Mouse (Mus musculus) intestine, embryonic 15.5 days (tissue): ENCODE data around the gene Gm45837. TPM values are rescaled to one million over a fixed set of nuclear protein-coding genes. Genes with fewer than 3 reads are reported as not detected.

Source experiments
- ATAC-seq: fragments of 200-750 bp; cut with Nextera tagmentation; 2 replicates; pipeline ENCODE4 v1.8.0; 2017; ENCODE audit warnings: moderate TSS enrichment, moderate library complexity
- H3K27ac ChIP-seq: fragments of 300-500 bp; sonication (generic); 2 replicates; pipeline ENCODE4 v1.5.1; 2015; ENCODE audit warnings: mild to moderate bottlenecking, inconsistent platforms
- H3K27me3 ChIP-seq: fragments of 300-500 bp; sonication (generic); replicated peaks from 2 replicates; pipeline ENCODE4 v1.6.1; 2015; ENCODE audit warnings: inconsistent platforms
- H3K36me3 ChIP-seq: fragments of 300-500 bp; sonication (generic); 2 replicates; pipeline ENCODE4 v1.6.1; 2015; ENCODE audit warnings: inconsistent platforms
- H3K4me1 ChIP-seq: fragments of 300-500 bp; sonication (generic); replicated peaks from 2 replicates; pipeline ENCODE4 v1.6.1; 2015; ENCODE audit warnings: inconsistent platforms
- H3K4me2 ChIP-seq: fragments of 300-500 bp; sonication (generic); replicated peaks from 2 replicates; pipeline ENCODE4 v1.6.1; 2015; ENCODE audit warnings: mild to moderate bottlenecking, inconsistent platforms
- H3K4me3 ChIP-seq: fragments of 300-500 bp; sonication (generic); replicated peaks from 2 replicates; pipeline ENCODE4 v1.5.1; 2015; ENCODE audit warnings: inconsistent platforms
- H3K9ac ChIP-seq: fragments of 300-500 bp; sonication (generic); 2 replicates; pipeline ENCODE4 v1.6.1; 2015; ENCODE audit warnings: inconsistent platforms
- H3K9me3 ChIP-seq: fragments of 300-500 bp; sonication (generic); 2 replicates; pipeline ENCODE4 v1.6.1; 2016; ENCODE audit warnings: inconsistent platforms
- WGBS: fragments of 180-500 bp; shearing (Covaris S2); methylation state at CpG from one replicate; pipeline ENCODE4 v1.1.7; 2015; 5-methylcytosine and 5-hydroxymethylcytosine counted together
- polyA plus RNA-seq: library from polyadenylated mRNA; unstranded; fragments of >200 nt; fragmentation: Nextera tagmentation; extraction: Ambion mirVana; gene quantifications from 2 replicates; pipeline ENCODE4 v1.2.1, GENCODE M21; 2015

Gm45837 gene
- polyA plus RNA-seq, 1 experiment from 2014 or later, result 3.5 TPM

DNA sequence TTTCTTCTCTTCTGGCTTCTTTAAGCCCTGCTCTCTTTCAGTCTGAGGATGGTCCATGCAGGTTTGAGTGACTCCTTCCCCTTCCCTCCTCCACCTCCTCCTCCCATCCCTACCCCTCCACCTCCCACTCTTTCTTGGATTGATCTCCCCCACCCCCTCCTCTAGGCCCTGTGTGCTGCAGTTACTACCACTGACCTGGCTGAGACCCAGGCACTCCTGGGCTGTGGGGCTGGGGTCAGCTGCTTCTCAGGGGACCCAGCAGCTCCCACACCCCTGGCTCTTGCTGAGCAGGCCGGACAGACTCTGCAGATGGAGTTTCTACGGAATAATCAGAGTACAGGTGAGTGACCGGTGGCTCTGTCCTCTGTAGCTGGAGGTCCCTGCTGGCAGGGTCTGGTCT lies 16.1 kb upstream of the Gm45837 start:
- peaks cover 37% of the 10 kb centered on the region for H3K36me3 ChIP-seq
- peak overlapping the region; percentile 95 for H3K27ac ChIP-seq
- peak overlapping the region; percentile 58 for H3K4me2 ChIP-seq
- H3K4me3 ChIP-seq, result peak overlapping the region; percentile 39
- WGBS, result 55% methylated on average over 3 of the region's 3 CpGs
- no peaks in the 10 kb centered on the region for H3K27me3 ChIP-seq
- H3K9ac ChIP-seq, result peak overlapping the region; percentile 50
- peaks cover 30% of the 10 kb centered on the region for H3K4me1 ChIP-seq
- H3K9me3 ChIP-seq, result no peaks in the 10 kb centered on the region
- no peak for ATAC-seq

GRCm38 (mm10) chr7:101395471-101395870 lies 15.2 kb upstream of the Gm45837 start:
- WGBS, result 39% methylated on average over 2 of the region's 2 CpGs

DNA sequence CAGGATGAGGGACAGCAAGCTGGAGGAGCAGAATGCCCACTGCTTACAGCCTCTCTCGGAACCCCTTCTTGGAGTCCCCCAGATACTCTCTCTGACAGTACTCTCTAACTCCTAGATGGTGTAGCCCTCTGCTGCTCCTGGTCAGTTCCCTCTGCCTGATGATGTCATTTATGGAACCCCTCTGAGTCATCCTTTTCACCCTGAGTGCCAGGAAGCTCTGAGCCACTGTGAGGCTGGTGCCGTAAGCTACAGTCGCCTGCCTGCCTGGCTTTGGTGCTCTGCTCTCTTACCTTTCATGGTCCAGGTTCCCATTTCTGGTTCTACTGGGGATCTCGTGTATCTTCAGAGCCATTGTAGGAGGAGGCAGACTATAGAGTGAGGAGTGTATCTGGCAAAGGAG lies 13.5 kb upstream of the Gm45837 start:
- Histone ChIP-seq H3K9me3 (no peaks in the 10 kb centered on the region), H3K4me2 (no peak overlapping the region), H3K27me3 (no peaks in the 10 kb centered on the region), H3K4me1 (peaks cover 22% of the 10 kb centered on the region), H3K36me3 (peaks cover 55% of the 10 kb centered on the region), H3K9ac (no peak overlapping the region), H3K4me3 (no peak overlapping the region), H3K27ac (no peak overlapping the region)
- no peak for ATAC-seq
- WGBS, result 88% methylated on average over 4 of the region's 4 CpGs

More at GRCm38 (mm10) chr7:101395471-101395870, 15.2 kb upstream of the Gm45837 start:
- H3K36me3 ChIP-seq, result peaks cover 39% of the 10 kb centered on the region
- H3K9ac ChIP-seq, result peak overlapping the region; percentile 50
- H3K27me3 ChIP-seq, result no peaks in the 10 kb centered on the region
- H3K4me2 ChIP-seq, result peak overlapping the region; percentile 58
- peaks cover 28% of the 10 kb centered on the region for H3K4me1 ChIP-seq
- no peak for ATAC-seq
- peak overlapping the region; percentile 39 for H3K4me3 ChIP-seq
- H3K27ac ChIP-seq, result peak overlapping the region; percentile 58
- no peaks in the 10 kb centered on the region for H3K9me3 ChIP-seq

DNA sequence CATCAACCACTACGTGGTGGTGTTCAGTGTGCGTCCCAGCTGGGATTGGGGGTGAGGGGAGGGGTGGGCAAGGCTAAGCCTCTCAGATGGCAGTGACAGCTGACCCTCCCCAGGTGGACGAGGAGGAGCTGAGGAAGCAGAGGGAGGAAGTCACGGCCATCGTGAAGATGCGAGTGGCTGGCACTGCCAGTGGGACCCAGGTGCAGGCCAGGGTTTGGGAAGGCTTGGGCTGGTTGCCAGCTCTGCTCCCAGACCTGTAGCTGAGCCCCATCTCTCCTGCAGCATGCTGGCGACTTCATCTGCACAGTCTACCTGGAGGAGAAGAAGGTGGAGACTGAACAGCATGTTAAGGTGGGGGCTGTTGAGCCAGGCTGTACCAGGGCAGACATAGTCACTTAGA lies 9.2 kb upstream of the Gm45837 start:
- Histone ChIP-seq H3K4me1 (no peaks in the 10 kb centered on the region), H3K9ac (no peak overlapping the region), H3K27ac (no peak overlapping the region), H3K27me3 (no peaks in the 10 kb centered on the region), H3K36me3 (peaks cover 69% of the 10 kb centered on the region), H3K4me3 (no peak overlapping the region), H3K4me2 (no peak overlapping the region), H3K9me3 (no peaks in the 10 kb centered on the region)
- 81% methylated on average over 7 of the region's 7 CpGs for WGBS
- no peak for ATAC-seq

DNA sequence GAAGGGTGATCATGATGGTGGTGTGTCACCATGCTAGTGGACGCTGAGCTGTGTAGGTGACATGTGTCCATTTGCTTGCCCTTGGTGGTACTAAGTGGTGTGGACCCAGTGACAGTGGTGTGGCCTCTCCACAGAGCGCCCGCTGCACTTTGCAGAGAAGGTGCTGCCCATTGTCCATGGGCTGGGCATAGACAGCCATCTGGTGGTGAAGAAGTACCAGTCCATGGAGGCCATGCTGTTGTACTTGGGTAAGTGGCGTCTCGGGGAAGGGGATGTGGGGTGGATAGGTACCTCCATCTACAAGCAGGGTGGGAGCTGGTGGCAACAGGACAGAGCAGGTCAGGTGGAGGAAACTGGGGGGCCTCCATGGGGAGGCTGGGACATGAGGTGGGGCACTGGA lies 6.9 kb upstream of the Gm45837 start:
- Histone ChIP-seq H3K4me3 (no peak overlapping the region), H3K27me3 (no peaks in the 10 kb centered on the region), H3K27ac (no peak overlapping the region), H3K9me3 (no peaks in the 10 kb centered on the region), H3K9ac (no peak overlapping the region), H3K4me2 (no peak overlapping the region), H3K36me3 (peaks cover 61% of the 10 kb centered on the region), H3K4me1 (no peaks in the 10 kb centered on the region)
- no peak for ATAC-seq
- WGBS, result 88% methylated on average over 5 of the region's 5 CpGs

- Histone ChIP-seq H3K4me2 (no peak overlapping the region), H3K27ac (no peak overlapping the region), H3K27me3 (no peaks in the 10 kb centered on the region), H3K9ac (no peak overlapping the region), H3K4me3 (no peak overlapping the region), H3K36me3 (peaks cover 19% of the 10 kb centered on the region), H3K9me3 (no peaks in the 10 kb centered on the region), H3K4me1 (peaks cover 17% of the 10 kb centered on the region)
- ATAC-seq, result peak; percentile 19; the same call in 1 of the 2 replicates
Measured at GRCm38 (mm10) chr7:101412796-101413195, 2.1 kb downstream of the Gm45837 start.

- no peak overlapping the region for H3K4me3 ChIP-seq
- 55% methylated on average over 4 of the region's 4 CpGs for WGBS
- H3K9me3 ChIP-seq, result no peaks in the 10 kb centered on the region
- peaks cover 6% of the 10 kb centered on the region for H3K36me3 ChIP-seq
- no peak overlapping the region for H3K4me2 ChIP-seq
- no peak overlapping the region for H3K9ac ChIP-seq
- no peak overlapping the region for H3K27ac ChIP-seq
- H3K4me1 ChIP-seq, result peaks cover 17% of the 10 kb centered on the region
- 0 out of 2 replicates have a peak, but pooled peaks cover 6% of the 10 kb centered on the region for H3K27me3 ChIP-seq
- no peak for ATAC-seq
Measured at GRCm38 (mm10) chr7:101414209-101414608, 3.5 kb downstream of the Gm45837 start.

GRCm38 (mm10) chr7:101414661-101415511 lies 4.2 kb downstream of the Gm45837 start:
- Histone ChIP-seq H3K9ac (no peak overlapping the region), H3K27ac (no peak overlapping the region), H3K4me1 (peaks cover 19% of the 10 kb centered on the region), H3K27me3 (peaks cover 9% of the 10 kb centered on the region), H3K4me2 (no peak overlapping the region), H3K9me3 (no peaks in the 10 kb centered on the region), H3K4me3 (no peak overlapping the region), H3K36me3 (peaks cover 6% of the 10 kb centered on the region)
- 32% methylated on average over 7 of the region's 7 CpGs for WGBS
- peak; percentile 77 for ATAC-seq

DNA sequence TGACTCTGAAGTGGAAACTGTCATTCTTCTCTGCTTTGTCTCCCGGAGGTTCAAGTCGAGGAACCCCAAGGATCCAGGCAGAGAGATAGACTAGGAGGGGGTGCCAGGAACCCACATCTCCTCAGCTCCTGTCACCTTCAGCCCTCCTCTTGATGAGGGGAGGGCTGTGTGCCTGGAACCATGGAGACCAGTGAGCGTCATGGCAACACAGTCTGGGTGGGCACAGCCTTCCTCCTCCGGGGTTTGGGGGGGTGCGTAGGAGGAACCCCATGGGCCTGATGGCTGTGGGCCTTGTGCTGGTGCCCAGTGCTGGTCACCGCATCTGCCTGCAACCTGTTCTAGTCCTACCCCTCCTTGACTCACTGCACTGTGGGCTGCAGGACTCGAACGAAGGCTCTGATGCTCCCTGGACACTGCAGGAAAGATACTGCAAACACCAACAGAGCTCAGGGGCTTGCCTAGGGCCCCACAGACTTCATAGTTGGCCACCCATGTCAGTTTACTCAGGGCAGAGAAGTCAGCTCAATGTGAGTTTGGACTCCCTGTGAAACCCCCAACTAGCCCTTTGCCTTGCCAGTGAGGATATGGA lies 4.9 kb downstream of the Gm45837 start:
- H3K27ac ChIP-seq, result no peak overlapping the region
- peaks cover 6% of the 10 kb centered on the region; the same call in 1 of the 2 replicates for H3K36me3 ChIP-seq
- no peak overlapping the region for H3K9ac ChIP-seq
- no peak overlapping the region for H3K4me2 ChIP-seq
- no peak overlapping the region for H3K4me3 ChIP-seq
- peaks cover 15% of the 10 kb centered on the region for H3K27me3 ChIP-seq
- no peaks in the 10 kb centered on the region for H3K9me3 ChIP-seq
- H3K4me1 ChIP-seq, result peaks cover 19% of the 10 kb centered on the region
- ATAC-seq, result peak; percentile 12
- WGBS, result 39% methylated on average over 8 of the region's 8 CpGs

DNA sequence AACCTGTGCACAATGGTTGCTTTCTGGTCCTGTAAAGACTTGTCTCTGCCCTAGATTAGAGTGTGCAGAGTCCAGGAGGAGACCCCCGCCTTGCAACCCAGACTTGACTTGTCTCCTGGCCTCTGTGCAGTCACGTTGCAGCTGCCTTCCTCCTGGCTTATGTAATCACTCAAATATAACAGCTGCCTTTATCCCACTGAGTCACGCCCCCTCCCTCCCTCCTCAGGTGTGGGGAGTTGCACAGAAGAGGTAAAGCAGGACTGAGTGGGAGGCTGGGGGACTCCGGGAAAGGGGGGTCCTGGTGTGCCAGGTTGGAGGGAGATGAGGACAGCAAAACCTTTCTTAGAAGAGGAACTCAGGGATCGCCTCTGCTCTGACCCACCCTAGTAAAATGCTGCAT lies 5.7 kb downstream of the Gm45837 start:
- 47% methylated on average over 5 of the region's 5 CpGs for WGBS

DNA sequence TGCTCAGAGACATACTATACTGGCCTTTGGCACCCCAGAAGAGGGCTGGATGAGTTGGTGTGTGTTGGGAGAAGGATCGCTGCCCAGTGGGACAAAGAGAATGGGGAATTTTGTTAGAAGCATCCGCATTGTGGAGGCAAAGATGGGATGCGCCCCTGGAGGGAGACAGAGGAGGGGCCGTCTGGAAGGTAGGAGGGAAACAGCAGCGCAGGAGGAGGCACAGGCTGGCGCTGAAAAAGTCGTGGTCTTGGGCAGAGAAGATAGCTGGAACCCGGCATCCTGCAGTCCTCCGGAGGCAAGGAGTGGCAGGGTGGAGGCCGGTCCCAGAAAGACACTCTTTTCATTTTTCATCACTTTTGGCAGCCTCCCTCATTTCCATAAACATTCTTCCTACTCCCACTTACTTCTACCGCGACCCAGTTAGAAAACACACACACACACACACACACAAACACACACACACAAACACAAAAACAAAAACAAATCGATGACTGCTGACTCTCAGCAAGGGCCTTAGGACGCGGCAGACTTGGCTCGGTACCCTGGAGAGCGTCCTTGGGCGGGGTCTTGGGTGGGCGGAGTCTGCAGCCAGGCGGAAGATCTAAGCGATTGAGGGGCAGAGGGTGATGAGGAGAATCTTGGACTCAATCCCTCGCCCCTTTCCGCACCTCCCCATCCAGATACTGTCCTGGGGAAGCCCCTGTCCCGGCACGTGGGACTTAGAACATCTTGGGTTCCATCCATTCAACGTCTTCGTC lies 8.5 kb downstream of the Gm45837 start:
- Histone ChIP-seq H3K9me3 (no peaks in the 10 kb centered on the region), H3K4me3 (no peak overlapping the region), H3K36me3 (no peaks in the 10 kb centered on the region), H3K4me1 (peaks cover 19% of the 10 kb centered on the region), H3K4me2 (no peak overlapping the region), H3K27ac (no peak overlapping the region), H3K9ac (no peak overlapping the region), H3K27me3 (peaks cover 15% of the 10 kb centered on the region)
- WGBS, result 6% methylated on average over 27 of the region's 27 CpGs
- ATAC-seq, result no peak

More for the DNA sequence above, 5.7 kb downstream of the Gm45837 start:
- no peak overlapping the region for H3K4me3 ChIP-seq
- H3K4me2 ChIP-seq, result no peak overlapping the region
- ATAC-seq, result no peak
- H3K27ac ChIP-seq, result no peak overlapping the region
- H3K27me3 ChIP-seq, result peaks cover 15% of the 10 kb centered on the region
- peaks cover 19% of the 10 kb centered on the region for H3K4me1 ChIP-seq
- no peak overlapping the region for H3K9ac ChIP-seq
- no peaks in the 10 kb centered on the region for H3K9me3 ChIP-seq
- H3K36me3 ChIP-seq, result peaks cover 2% of the 10 kb centered on the region; the same call in 1 of the 2 replicates

DNA sequence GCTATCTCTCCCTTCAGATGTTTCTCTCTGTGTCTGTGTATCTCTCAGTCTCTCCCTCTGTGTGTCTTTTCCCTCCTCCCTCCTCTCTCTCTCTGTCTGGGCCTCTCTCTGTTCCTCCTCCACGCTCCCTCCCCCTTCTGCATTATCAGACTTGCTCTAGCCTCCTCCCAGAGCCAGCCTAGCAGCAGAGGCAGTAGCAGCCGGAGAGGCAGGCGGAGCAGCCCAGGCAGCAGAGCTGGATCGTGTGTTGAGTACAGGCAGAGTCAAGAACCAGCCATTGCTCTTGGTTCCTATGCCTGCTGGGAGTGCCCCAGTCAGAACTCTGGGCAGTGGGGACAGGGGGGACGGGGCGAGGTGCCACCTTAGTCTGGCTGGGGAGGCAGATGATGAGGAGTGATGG lies 10.8 kb downstream of the Gm45837 start, which contains the start of gene Pde2a:
Gene Pde2a, plus strand, starts transcription at position 163 of the 400 bp plus-strand sequence.
- Histone ChIP-seq H3K27me3 (peaks cover 15% of the 10 kb centered on the region), H3K9me3 (no peaks in the 10 kb centered on the region), H3K4me3 (no peak within 1 kb of the TSS), H3K36me3 (no peaks in the 10 kb centered on the region), H3K4me1 (0 out of 2 replicates have a peak, but pooled peaks cover 2% of the 10 kb centered on the region), H3K27ac (no peak within 1 kb of the TSS), H3K4me2 (no peak within 1 kb of the TSS), H3K9ac (no peak within 1 kb of the TSS)
- 24% methylated on average over 6 of the region's 6 CpGs for WGBS
- ATAC-seq, result no peak
